16 mouse cellular contexts compared by ENCODE assay signal in genomic region chr7:75559119-75559518, GRCm38 (mm10).
DNase-seq lines count a peak whose midpoint lies in the region; ATAC-seq and TF ChIP-seq lines count a peak whose summit lies in the region.
"Had no signal": no experiment of that assay in that cellular context is flagged by ENCODE, and none has a peak within 500 bp of the region (broad histone marks: within the 10 kb centered on the region; RNA-seq: fewer than 3 reads in every experiment).

No protein-coding gene starts in this region.

- no peak overlapping the region for H3K9ac ChIP-seq in heart, postnatal 0 days (replicated peaks; ENCODE audit: low read depth, low read length)
- no peak overlapping the region for H3K9ac ChIP-seq in heart, adult 2 months (ENCODE audit: low read depth, low read length)
- no peak overlapping the region for H3K9ac ChIP-seq in liver, postnatal 0 days (replicated peaks)
- H3K9ac ChIP-seq in intestine, embryonic 15.5 days = no peak overlapping the region
- H3K9ac ChIP-seq: liver, embryonic 14.5 days; midbrain, embryonic 15.5 days had no signal

- H3K4me3 ChIP-seq in heart, postnatal 0 days (ENCODE audit: low read depth, low read length) = no peak overlapping the region
- no peak overlapping the region for H3K4me3 ChIP-seq in heart, adult 2 months
- no peak overlapping the region for H3K4me3 ChIP-seq in liver, postnatal 0 days (ENCODE audit: low read depth, low read length)
- no peak overlapping the region for H3K4me3 ChIP-seq in intestine, embryonic 15.5 days (replicated peaks)
- H3K4me3 ChIP-seq: forebrain, embryonic 10.5 days; layer of hippocampus, adult 2 months; left cerebral cortex, adult 2 months; midbrain, embryonic 15.5 days had no signal

- TF ChIP-seq EP300 in heart, postnatal 0 days (IDR thresholded peaks at IDR 0.05; ENCODE audit: low read depth) = no peak
- TF ChIP-seq EP300 in heart, adult 2 months (IDR thresholded peaks at IDR 0.05; ENCODE audit: insufficient read depth, low read depth, low read length) = no peak
- TF ChIP-seq EP300 in liver, postnatal 0 days (IDR thresholded peaks at IDR 0.05; ENCODE audit: low read depth) = no peak

- peak overlapping the region; percentile 19; the same call in 1 of the 2 replicates for H3K27ac ChIP-seq in heart, postnatal 0 days (ENCODE audit: low read depth)
- no peak overlapping the region for H3K27ac ChIP-seq in heart, adult 2 months
- peak overlapping the region; percentile 30; the same call in 1 of the 2 replicates for H3K27ac ChIP-seq in liver, postnatal 0 days (ENCODE audit: low read depth)
- 0 out of 2 replicates have a peak overlapping the region, but pooled peaks have one; percentile 62 for H3K27ac ChIP-seq in intestine, embryonic 15.5 days
- H3K27ac ChIP-seq: forebrain, embryonic 10.5 days; layer of hippocampus, adult 2 months; left cerebral cortex, adult 2 months; liver, embryonic 14.5 days; macrophage; midbrain, embryonic 15.5 days had no signal

- no peak for ATAC-seq in heart, postnatal 0 days (ENCODE audit: insufficient read depth, low read depth)
- ATAC-seq in liver, postnatal 0 days = no peak
- peak; percentile 59; the same call in 1 of the 2 replicates for ATAC-seq in intestine, embryonic 15.5 days
- ATAC-seq: midbrain, embryonic 15.5 days had no signal

- no peak for DNase-seq in heart, postnatal 0 days (ENCODE audit: low spot score)
- no peak for DNase-seq in heart, adult 2 months
- no peak for DNase-seq in liver, postnatal 0 days
- no peak for DNase-seq in liver
- DNase-seq in urinary bladder, postnatal 25 days (ENCODE audit: low spot score) = no peak
- no peak for DNase-seq in retina, postnatal 1 day
- DNase-seq: adrenal gland, postnatal 14 days; cerebellum, adult 9-10 months; embryo, embryonic 11 days had no signal

- intact Hi-C loops in heart, adult 2 months (cut with DNase I) = loop anchor here (2.0 to 5.0 kb wide), 2 partner anchors 104 to 323 kb away; partner anchors contain the start of gene Akap13

- no peaks in the 10 kb centered on the region for H3K36me3 ChIP-seq in heart, postnatal 0 days (replicated peaks; ENCODE audit: control insufficient read depth, insufficient read depth, low read length)
- H3K36me3 ChIP-seq in heart, adult 2 months (ENCODE audit: control insufficient read depth, insufficient read depth, low read length) = peaks cover 7% of the 10 kb centered on the region
- H3K36me3 ChIP-seq in liver, postnatal 0 days (replicated peaks; ENCODE audit: insufficient read depth, low read length) = no peaks in the 10 kb centered on the region
- no peaks in the 10 kb centered on the region for H3K36me3 ChIP-seq in intestine, embryonic 15.5 days
- H3K36me3 ChIP-seq: forebrain, embryonic 10.5 days; midbrain, embryonic 15.5 days had no signal

- no peaks in the 10 kb centered on the region for H3K9me3 ChIP-seq in heart, postnatal 0 days (replicated peaks; ENCODE audit: control insufficient read depth, low read length)
- H3K9me3 ChIP-seq in liver, postnatal 0 days (ENCODE audit: low read length) = no peaks in the 10 kb centered on the region
- H3K9me3 ChIP-seq in intestine, embryonic 15.5 days = no peaks in the 10 kb centered on the region
- H3K9me3 ChIP-seq: forebrain, embryonic 10.5 days; midbrain, embryonic 15.5 days had no signal

- no peaks in the 10 kb centered on the region for H3K27me3 ChIP-seq in heart, postnatal 0 days (ENCODE audit: control insufficient read depth, insufficient read depth, low read length)
- H3K27me3 ChIP-seq in heart, adult 2 months (ENCODE audit: control insufficient read depth, insufficient read depth, low read length) = no peaks in the 10 kb centered on the region
- H3K27me3 ChIP-seq in liver, postnatal 0 days (ENCODE audit: insufficient read depth, low read length) = no peaks in the 10 kb centered on the region
- no peaks in the 10 kb centered on the region for H3K27me3 ChIP-seq in intestine, embryonic 15.5 days (replicated peaks)
- H3K27me3 ChIP-seq: midbrain, embryonic 15.5 days had no signal

- H3K4me2 ChIP-seq in heart, postnatal 0 days (ENCODE audit: low read depth, low read length) = no peak overlapping the region
- H3K4me2 ChIP-seq in liver, postnatal 0 days (ENCODE audit: low read depth, low read length) = no peak overlapping the region
- no peak overlapping the region for H3K4me2 ChIP-seq in intestine, embryonic 15.5 days (replicated peaks)
- H3K4me2 ChIP-seq: midbrain, embryonic 15.5 days had no signal

- WGBS in heart, postnatal 0 days = 30% methylated on average over 4 of the region's 4 CpGs
- 50% methylated on average over 4 of the region's 4 CpGs for WGBS in heart, adult 2 months
- 57% methylated on average over 4 of the region's 4 CpGs for whole genome bisulfite sequencing in liver, postnatal 0 days (ENCODE audit: insufficient replicate concordance)
- WGBS in intestine, embryonic 15.5 days = 26% methylated on average over 4 of the region's 4 CpGs

- no peak for TF ChIP-seq CTCF in heart, postnatal 0 days (IDR thresholded peaks at IDR 0.05; ENCODE audit: low read depth)
- no peak for TF ChIP-seq CTCF in heart, adult 2 months (IDR thresholded peaks at IDR 0.05)
- no peak for TF ChIP-seq CTCF in liver, postnatal 0 days (IDR thresholded peaks at IDR 0.05; ENCODE audit: low read depth)

- peaks cover 6% of the 10 kb centered on the region for H3K79me2 ChIP-seq in heart, adult 2 months (replicated peaks; ENCODE audit: control insufficient read depth, insufficient read depth, low read length)

- TF ChIP-seq POLR2A in heart, adult 2 months (IDR thresholded peaks at IDR 0.05; ENCODE audit: insufficient read depth, low read depth, low read length) = no peak

- H3K4me1 ChIP-seq in heart, postnatal 0 days (ENCODE audit: control insufficient read depth, insufficient read depth) = peaks cover 23% of the 10 kb centered on the region
- H3K4me1 ChIP-seq in heart, adult 2 months (ENCODE audit: control insufficient read depth, insufficient read depth, low read length) = peaks cover 13% of the 10 kb centered on the region
- peaks cover 17% of the 10 kb centered on the region for H3K4me1 ChIP-seq in liver, postnatal 0 days (ENCODE audit: insufficient read depth)
- H3K4me1 ChIP-seq in intestine, embryonic 15.5 days (replicated peaks) = peaks cover 12% of the 10 kb centered on the region
- H3K4me1 ChIP-seq: midbrain, embryonic 15.5 days had no signal
